Mouse (Mus musculus) intestine, embryonic 16.5 days (tissue): ENCODE data around the gene 9130230L23Rik. TPM values are rescaled to one million over a fixed set of nuclear protein-coding genes. Genes with fewer than 3 reads are reported as not detected.

ENCODE experiments used
- ATAC-seq: fragments of 200-750 bp; cut with Nextera tagmentation; 2 replicates; pipeline ENCODE4 v1.8.0; 2017; ENCODE audit warnings: moderate TSS enrichment, moderate library complexity
- H3K27ac ChIP-seq: fragments of 300-500 bp; sonication (generic); 2 replicates; pipeline ENCODE4 v1.5.1; 2014; ENCODE audit warnings: mild to moderate bottlenecking, low read length
- H3K27me3 ChIP-seq: fragments of 300-500 bp; sonication (generic); replicated peaks from 2 replicates; pipeline ENCODE4 v1.6.1; 2014; ENCODE audit warnings: low read length, control low read depth, mixed read lengths; ENCODE audit not compliant: control insufficient read depth, insufficient read depth
- H3K36me3 ChIP-seq: fragments of 300-500 bp; sonication (generic); 2 replicates; pipeline ENCODE4 v1.6.1; 2014; ENCODE audit warnings: low read length, control low read depth; ENCODE audit not compliant: control insufficient read depth, insufficient read depth
- H3K4me1 ChIP-seq: fragments of 300-500 bp; sonication (generic); 2 replicates; pipeline ENCODE4 v1.6.1; 2014; ENCODE audit warnings: low read length, control low read depth, mixed read lengths; ENCODE audit not compliant: control insufficient read depth, insufficient read depth
- H3K4me2 ChIP-seq: fragments of 300-500 bp; sonication (generic); 2 replicates; pipeline ENCODE4 v1.6.1; 2014; ENCODE audit warnings: low read depth, low read length, control low read depth
- H3K4me3 ChIP-seq: fragments of 300-500 bp; sonication (generic); 2 replicates; pipeline ENCODE4 v1.5.1; 2014; ENCODE audit warnings: mild to moderate bottlenecking, low read length
- H3K9ac ChIP-seq: fragments of 300-500 bp; sonication (generic); 2 replicates; pipeline ENCODE4 v1.6.1; 2014; ENCODE audit warnings: low read depth, low read length
- H3K9me3 ChIP-seq: fragments of 300-500 bp; sonication (generic); 2 replicates; pipeline ENCODE4 v1.6.1; 2016; ENCODE audit warnings: low read length, control low read depth; ENCODE audit not compliant: control insufficient read depth
- WGBS: fragments of 180-500 bp; shearing (Covaris S2); extraction: QIAGEN DNeasy Blood & Tissue Kit; methylation state at CpG from one replicate; pipeline ENCODE4 v1.1.7; 2014; 5-methylcytosine and 5-hydroxymethylcytosine counted together
- polyA plus RNA-seq: library from polyadenylated mRNA; unstranded; fragments of >200 nt; fragmentation: Nextera tagmentation; extraction: Ambion mirVana; gene quantifications from 2 replicates; pipeline ENCODE4 v1.2.1, GENCODE M21; 2015

Gene 9130230L23Rik
- polyA plus RNA-seq, 1 experiment from 2014 or later = 2.0 TPM

DNA sequence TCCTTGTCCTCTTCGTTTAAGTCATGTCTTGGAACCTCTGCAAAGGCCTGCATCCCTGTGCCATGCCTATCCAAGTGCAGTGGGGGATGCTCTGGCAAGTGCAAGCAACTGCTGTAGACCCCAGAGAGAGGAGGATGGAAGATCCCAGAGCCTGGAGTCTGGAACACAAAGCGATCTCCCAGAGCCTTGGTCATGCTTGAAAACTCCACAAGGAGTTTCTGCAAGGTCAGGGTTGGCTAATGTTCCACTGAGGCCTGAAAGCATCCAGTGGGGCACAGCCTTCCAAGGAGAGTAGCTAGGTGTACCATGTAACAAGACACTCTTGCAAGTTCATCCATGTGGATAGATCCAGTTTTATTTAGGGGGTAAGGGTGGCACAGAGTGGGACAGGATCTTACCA, 10.4 kb upstream of the 9130230L23Rik start:
- peak overlapping the region; percentile 4 for H3K27ac ChIP-seq
- H3K4me2 ChIP-seq = no peak overlapping the region
- H3K27me3 ChIP-seq = no peaks in the 10 kb centered on the region
- no peak overlapping the region for H3K4me3 ChIP-seq
- no peaks in the 10 kb centered on the region for H3K9me3 ChIP-seq
- H3K4me1 ChIP-seq = no peaks in the 10 kb centered on the region
- whole genome bisulfite sequencing = 80% methylated on average over 2 of the region's 2 CpGs
- ATAC-seq = peak; percentile 42
- 0 out of 2 replicates have a peak, but pooled peaks cover 2% of the 10 kb centered on the region for H3K36me3 ChIP-seq
- no peak overlapping the region for H3K9ac ChIP-seq

DNA sequence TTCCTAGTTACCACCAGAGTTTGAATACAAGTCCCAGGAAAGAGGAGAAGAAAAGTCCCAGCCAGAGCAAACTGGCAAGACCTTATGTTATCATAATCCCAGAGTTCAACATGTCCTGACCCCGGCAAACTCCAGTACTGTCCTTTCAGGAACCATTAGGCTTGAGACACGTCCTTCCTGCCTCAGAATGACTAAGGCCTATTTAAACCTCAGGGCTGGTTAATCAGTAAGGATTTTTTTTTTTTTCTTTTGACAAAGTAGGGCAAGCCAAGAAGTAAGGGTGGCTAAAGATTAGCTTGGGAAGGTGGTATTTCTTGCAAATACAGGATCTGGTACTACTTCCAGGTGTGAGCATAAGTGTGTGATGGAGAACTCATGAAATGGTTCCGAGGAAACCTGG, 9.9 kb upstream of the 9130230L23Rik start:
- Histone ChIP-seq H3K27ac (peak overlapping the region; percentile 11), H3K27me3 (no peaks in the 10 kb centered on the region), H3K4me2 (no peak overlapping the region), H3K9me3 (no peaks in the 10 kb centered on the region), H3K9ac (no peak overlapping the region), H3K4me1 (no peaks in the 10 kb centered on the region), H3K4me3 (no peak overlapping the region), H3K36me3 (0 out of 2 replicates have a peak, but pooled peaks cover under 1% of the 10 kb centered on the region)
- WGBS = 65% methylated on average over 3 of the region's 3 CpGs
- ATAC-seq = peak; percentile 80

DNA sequence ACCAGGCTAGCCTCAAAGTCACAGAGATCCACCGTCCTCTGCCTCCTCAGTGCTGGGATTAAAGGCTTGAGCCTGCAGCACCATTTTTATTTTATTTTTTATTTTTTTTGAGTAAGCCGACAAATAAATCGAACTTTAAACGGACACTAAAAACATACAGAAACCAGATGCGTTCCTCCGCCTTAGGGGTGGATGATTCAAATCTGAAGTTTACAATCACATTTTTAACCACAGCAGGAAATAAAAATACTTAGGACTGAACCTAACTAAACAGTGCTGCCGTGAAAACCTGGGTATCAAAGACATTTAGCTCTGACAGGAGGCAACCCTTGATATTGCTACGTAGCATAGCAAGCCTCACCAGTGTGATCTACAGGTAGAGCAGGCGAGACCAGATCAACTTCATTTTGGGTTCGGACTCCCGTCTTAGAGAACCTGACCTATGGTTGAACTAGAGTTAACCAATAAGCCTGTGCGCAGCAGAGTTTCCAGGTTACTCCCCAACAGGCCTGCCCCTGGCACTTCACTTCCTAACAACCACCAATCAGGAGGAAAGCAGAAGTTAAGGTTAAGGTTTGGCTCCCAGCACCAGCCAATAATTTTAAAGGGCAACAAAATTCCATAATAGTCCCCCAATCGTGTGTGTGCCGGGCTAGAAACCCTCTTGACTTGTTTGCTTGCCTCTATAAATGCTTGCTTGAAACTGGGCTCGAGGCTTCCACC, 4.3 kb upstream of the 9130230L23Rik start:
- Histone ChIP-seq H3K9ac (no peak overlapping the region), H3K4me1 (0 out of 2 replicates have a peak, but pooled peaks cover 2% of the 10 kb centered on the region), H3K4me2 (no peak overlapping the region), H3K27ac (no peak overlapping the region), H3K9me3 (no peaks in the 10 kb centered on the region), H3K4me3 (no peak overlapping the region), H3K27me3 (no peaks in the 10 kb centered on the region), H3K36me3 (no peaks in the 10 kb centered on the region)
- 71% methylated on average over 15 of the region's 15 CpGs for WGBS
- no peak for ATAC-seq

DNA sequence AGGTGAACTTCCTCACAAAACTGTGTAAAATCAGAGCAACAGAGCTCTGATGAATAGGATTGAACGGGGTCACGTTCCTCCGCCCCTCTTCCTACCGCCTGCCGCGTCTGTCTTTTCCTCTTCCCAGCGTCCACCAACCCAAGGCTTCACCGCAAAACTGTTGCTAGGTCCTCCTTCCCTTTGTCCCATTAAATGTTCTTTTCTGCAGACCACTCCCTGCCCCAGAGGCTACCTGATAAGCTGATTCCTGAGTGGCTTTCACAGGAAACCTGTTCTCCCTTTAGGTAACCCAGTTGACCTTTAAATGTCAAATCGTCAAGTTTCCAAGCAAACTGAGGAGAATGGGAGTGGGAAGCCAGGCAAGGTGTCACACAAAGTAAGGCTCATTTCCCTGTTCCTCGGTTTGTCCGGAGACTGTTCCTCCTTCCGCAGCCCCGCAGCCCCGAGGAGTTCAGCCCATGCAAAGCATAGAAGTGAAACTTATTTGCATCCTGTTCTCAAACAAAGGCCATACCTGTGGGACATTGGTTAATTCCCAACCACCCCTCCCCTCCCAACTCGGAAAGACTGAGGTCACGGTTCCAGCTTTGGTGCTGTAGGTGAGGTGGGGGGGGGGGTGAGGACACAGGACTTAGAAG, 1.1 kb upstream of the 9130230L23Rik start:
- peaks cover 13% of the 10 kb centered on the region for H3K4me1 ChIP-seq
- 28% methylated on average over 16 of the region's 16 CpGs for WGBS
- peak; percentile 25 for ATAC-seq
- H3K27me3 ChIP-seq = no peaks in the 10 kb centered on the region
- no peaks in the 10 kb centered on the region for H3K36me3 ChIP-seq
- no peaks in the 10 kb centered on the region for H3K9me3 ChIP-seq
- peak overlapping the region; percentile 32 for H3K4me2 ChIP-seq
- H3K9ac ChIP-seq = peak overlapping the region; percentile 57
- peak overlapping the region; percentile 22; the same call in 1 of the 2 replicates for H3K4me3 ChIP-seq
- H3K27ac ChIP-seq = peak overlapping the region; percentile 91

DNA sequence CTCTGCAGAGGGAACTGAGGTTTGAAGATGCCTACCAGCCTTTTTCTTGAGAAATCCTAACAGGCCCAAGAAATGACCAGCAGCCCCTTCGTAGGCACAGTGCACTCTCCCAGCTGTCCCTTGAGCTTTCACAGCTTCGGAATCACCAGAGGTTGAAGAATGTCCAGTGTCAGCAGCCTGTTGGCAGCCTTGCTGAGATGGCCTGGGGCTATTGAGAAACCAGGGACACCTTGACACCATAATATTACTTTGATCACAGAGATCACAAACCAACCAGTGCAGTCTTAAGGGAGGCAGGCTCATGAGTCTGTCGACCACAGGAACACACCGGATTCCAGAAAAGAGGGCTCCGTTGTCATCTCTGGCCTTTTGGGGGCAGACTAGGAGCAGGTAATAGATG, 2.9 kb downstream of the 9130230L23Rik start:
- no peak overlapping the region for H3K4me3 ChIP-seq
- H3K27ac ChIP-seq = peak overlapping the region; percentile 63
- 75% methylated on average over 5 of the region's 5 CpGs for WGBS
- H3K27me3 ChIP-seq = no peaks in the 10 kb centered on the region
- 0 out of 2 replicates have a peak overlapping the region, but pooled peaks have one; percentile 10 for H3K9ac ChIP-seq
- H3K9me3 ChIP-seq = no peaks in the 10 kb centered on the region
- H3K36me3 ChIP-seq = no peaks in the 10 kb centered on the region
- ATAC-seq = no peak
- peaks cover 13% of the 10 kb centered on the region for H3K4me1 ChIP-seq
- H3K4me2 ChIP-seq = no peak overlapping the region

DNA sequence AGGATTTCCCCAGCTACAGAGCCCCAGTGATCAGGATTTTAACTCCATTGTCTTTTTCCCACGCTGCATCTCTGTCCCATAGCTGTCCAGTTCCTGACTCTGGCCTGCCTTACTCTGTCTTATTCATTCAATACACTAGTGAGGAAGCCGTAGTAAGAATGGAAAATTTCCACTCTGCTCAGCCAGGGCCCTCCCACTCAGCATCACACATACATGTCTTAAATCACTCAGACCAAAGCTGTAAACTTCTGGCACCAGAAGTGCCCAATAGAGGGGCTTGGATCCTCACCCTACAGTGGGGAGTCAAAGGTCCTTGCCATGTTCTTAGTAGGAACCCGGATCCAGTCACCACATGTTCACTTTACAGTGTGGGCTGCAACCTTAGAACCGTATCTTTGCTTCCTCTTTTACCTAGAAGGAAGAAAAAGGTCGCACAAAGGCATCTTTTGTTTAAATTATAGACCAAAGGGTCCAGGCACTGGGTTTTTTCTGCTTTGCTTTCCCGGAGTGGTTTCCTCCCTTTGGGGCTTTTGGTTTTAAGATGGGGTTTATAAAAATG, 3.4 kb downstream of the 9130230L23Rik start:
- peaks cover 13% of the 10 kb centered on the region for H3K4me1 ChIP-seq

DNA sequence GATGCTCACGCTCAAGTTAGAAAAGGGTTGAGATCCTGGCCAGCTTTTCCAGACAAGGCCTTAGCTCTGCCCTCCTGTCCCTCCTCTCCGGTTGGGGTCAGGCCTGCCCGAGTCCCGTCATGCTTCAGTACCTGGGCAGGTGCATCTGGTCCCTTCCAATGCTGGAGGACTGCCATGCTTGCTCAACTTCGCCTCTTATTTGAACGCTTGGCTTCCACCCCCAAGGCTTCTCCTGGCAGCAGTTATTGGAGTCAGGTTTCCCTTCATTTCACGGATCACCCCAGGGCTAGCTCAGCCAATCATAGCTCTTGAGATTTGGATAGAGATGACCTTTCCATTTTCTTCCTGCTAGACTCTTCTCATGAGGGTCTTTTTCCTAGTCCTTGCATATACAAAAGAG, 4.0 kb downstream of the 9130230L23Rik start:
- Histone ChIP-seq H3K27me3 (no peaks in the 10 kb centered on the region), H3K4me2 (no peak overlapping the region), H3K27ac (no peak overlapping the region), H3K9ac (no peak overlapping the region), H3K9me3 (no peaks in the 10 kb centered on the region), H3K36me3 (no peaks in the 10 kb centered on the region), H3K4me1 (peaks cover 13% of the 10 kb centered on the region), H3K4me3 (no peak overlapping the region)
- ATAC-seq = no peak
- 79% methylated on average over 7 of the region's 7 CpGs for WGBS

More for the DNA sequence above, 3.4 kb downstream of the 9130230L23Rik start:
- WGBS = 38% methylated on average over 6 of the region's 6 CpGs
- Histone ChIP-seq H3K9ac (0 out of 2 replicates have a peak overlapping the region, but pooled peaks have one; percentile 10), H3K4me2 (no peak overlapping the region), H3K36me3 (no peaks in the 10 kb centered on the region), H3K27me3 (no peaks in the 10 kb centered on the region), H3K27ac (peak overlapping the region; percentile 63), H3K4me3 (no peak overlapping the region), H3K9me3 (no peaks in the 10 kb centered on the region)
- no peak for ATAC-seq

DNA sequence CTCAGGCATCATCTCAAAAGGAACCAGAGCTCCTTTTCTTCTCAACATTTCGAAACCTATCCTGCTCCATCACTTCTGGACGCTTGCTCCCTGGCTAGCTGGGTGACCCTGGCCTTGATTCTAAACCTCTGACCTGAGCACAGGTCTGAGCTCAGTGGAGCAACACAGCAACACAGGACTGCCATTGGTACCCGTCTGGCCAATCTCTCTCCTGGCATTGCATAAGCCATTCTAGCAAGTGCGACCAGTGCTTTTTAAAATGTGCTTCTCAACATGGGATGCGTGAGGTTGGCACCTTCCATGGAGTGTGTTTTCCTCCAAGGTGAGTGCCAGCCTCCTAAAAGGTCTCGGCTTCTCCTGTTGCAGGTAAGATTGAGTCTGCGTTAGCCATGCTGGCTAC, 5.0 kb downstream of the 9130230L23Rik start:
- Histone ChIP-seq H3K4me1 (peaks cover 11% of the 10 kb centered on the region), H3K4me3 (no peak overlapping the region), H3K9me3 (no peaks in the 10 kb centered on the region), H3K27me3 (no peaks in the 10 kb centered on the region), H3K9ac (no peak overlapping the region), H3K4me2 (no peak overlapping the region), H3K27ac (no peak overlapping the region), H3K36me3 (no peaks in the 10 kb centered on the region)
- no peak for ATAC-seq
- 86% methylated on average over 7 of the region's 7 CpGs for WGBS

DNA sequence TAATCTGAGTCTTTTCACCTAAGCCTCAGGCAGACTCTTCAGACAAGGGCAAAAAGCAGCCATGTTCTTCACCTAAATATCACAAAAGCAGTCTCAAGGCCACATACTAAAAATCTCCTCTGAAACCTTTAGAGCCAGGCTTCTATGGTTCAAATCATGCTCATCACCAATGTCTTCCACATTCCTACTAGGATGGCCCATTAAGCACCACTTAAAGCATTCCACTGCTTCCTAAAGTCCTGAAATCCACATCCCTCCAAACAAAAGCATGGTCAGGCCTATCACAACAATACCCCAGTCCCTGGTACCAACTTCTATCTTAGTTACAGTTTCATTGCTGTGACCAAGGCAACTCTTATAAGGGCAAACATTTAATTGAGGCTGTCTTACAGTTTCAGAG, 6.3 kb downstream of the 9130230L23Rik start:
- Histone ChIP-seq H3K36me3 (no peaks in the 10 kb centered on the region), H3K4me3 (no peak overlapping the region), H3K9me3 (no peaks in the 10 kb centered on the region), H3K4me1 (peaks cover 11% of the 10 kb centered on the region), H3K27me3 (no peaks in the 10 kb centered on the region), H3K27ac (no peak overlapping the region), H3K4me2 (no peak overlapping the region), H3K9ac (no peak overlapping the region)
- no peak for ATAC-seq
